Mouse (Mus musculus) stomach, embryonic 15.5 days (tissue): ENCODE measurements around the gene Nxph1. TPM values are rescaled to one million over a fixed set of nuclear protein-coding genes. Genes with fewer than 3 reads are reported as not detected.

Experiments used
- ATAC-seq: fragments of 200-750 bp; cut with Nextera tagmentation; 2 replicates; pipeline ENCODE4 v1.8.0; 2017; ENCODE audit warnings: low read depth, moderate number of reproducible peaks, moderate TSS enrichment; ENCODE audit not compliant: insufficient read depth, low FRiP score
- H3K27ac ChIP-seq: fragments of 300-500 bp; sonication (generic); 2 replicates; pipeline ENCODE4 v1.5.1; 2015; ENCODE audit warnings: mild to moderate bottlenecking, inconsistent platforms
- H3K27me3 ChIP-seq: fragments of 300-500 bp; sonication (generic); replicated peaks from 2 replicates; pipeline ENCODE4 v1.6.1; 2015; ENCODE audit warnings: inconsistent platforms
- H3K36me3 ChIP-seq: fragments of 300-500 bp; sonication (generic); 2 replicates; pipeline ENCODE4 v1.6.1; 2015; ENCODE audit warnings: inconsistent platforms
- H3K4me1 ChIP-seq: fragments of 300-500 bp; sonication (generic); 2 replicates; pipeline ENCODE4 v1.6.1; 2015; ENCODE audit warnings: inconsistent platforms
- H3K4me2 ChIP-seq: fragments of 300-500 bp; sonication (generic); 2 replicates; pipeline ENCODE4 v1.6.1; 2015; ENCODE audit warnings: mild to moderate bottlenecking, inconsistent platforms
- H3K4me3 ChIP-seq: fragments of 300-500 bp; sonication (generic); replicated peaks from 2 replicates; pipeline ENCODE4 v1.5.1; 2015; ENCODE audit warnings: inconsistent platforms
- H3K9ac ChIP-seq: fragments of 300-500 bp; sonication (generic); 2 replicates; pipeline ENCODE4 v1.6.1; 2015; ENCODE audit warnings: inconsistent platforms
- H3K9me3 ChIP-seq: fragments of 300-500 bp; sonication (generic); 2 replicates; pipeline ENCODE4 v1.6.1; 2016; ENCODE audit warnings: inconsistent platforms
- WGBS: fragments of 180-500 bp; shearing (Covaris S2); methylation state at CpG from one replicate; pipeline ENCODE4 v1.1.7; 2015; 5-methylcytosine and 5-hydroxymethylcytosine counted together
- polyA plus RNA-seq: library from polyadenylated mRNA; unstranded; fragments of >200 nt; fragmentation: Nextera tagmentation; extraction: Ambion mirVana; gene quantifications from 2 replicates; pipeline ENCODE4 v1.2.1, GENCODE M21; 2015

Nxph1 gene
- 0.39 and 0.63 TPM in 2 replicates for polyA plus RNA-seq

DNA sequence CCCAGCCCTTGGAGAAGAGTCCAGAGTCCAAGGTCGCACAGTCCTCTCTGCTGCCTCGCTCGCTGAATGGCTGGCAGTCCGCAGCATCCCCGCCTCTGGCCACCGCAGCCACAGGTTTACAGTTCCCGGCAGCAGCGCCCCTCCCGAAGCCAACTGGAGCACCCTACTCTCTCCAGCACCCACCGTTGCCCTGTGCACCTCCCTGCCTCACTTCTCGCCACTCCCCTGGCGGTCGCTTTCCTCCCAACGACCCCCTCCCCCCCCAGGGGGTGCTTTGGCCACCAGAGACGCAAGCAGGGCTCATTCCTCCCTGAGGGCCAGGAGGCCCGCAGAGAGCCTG, at the start of gene Nxph1:
Gene Nxph1 (plus strand): TSS at position 301 of the 340 bp plus-strand sequence.
- 3% methylated on average over 15 of the region's 16 CpGs for WGBS
- peaks cover 60% of the 10 kb centered on the region for H3K27me3 ChIP-seq
- H3K4me2 ChIP-seq: peak within 1 kb of the TSS; percentile 41
- no peak within 1 kb of the TSS for H3K9ac ChIP-seq
- no peaks in the 10 kb centered on the region for H3K36me3 ChIP-seq
- H3K9me3 ChIP-seq: no peaks in the 10 kb centered on the region
- H3K27ac ChIP-seq: no peak within 1 kb of the TSS
- peaks cover 5% of the 10 kb centered on the region for H3K4me1 ChIP-seq
- ATAC-seq: no peak
- peak within 1 kb of the TSS; percentile 24 for H3K4me3 ChIP-seq

DNA sequence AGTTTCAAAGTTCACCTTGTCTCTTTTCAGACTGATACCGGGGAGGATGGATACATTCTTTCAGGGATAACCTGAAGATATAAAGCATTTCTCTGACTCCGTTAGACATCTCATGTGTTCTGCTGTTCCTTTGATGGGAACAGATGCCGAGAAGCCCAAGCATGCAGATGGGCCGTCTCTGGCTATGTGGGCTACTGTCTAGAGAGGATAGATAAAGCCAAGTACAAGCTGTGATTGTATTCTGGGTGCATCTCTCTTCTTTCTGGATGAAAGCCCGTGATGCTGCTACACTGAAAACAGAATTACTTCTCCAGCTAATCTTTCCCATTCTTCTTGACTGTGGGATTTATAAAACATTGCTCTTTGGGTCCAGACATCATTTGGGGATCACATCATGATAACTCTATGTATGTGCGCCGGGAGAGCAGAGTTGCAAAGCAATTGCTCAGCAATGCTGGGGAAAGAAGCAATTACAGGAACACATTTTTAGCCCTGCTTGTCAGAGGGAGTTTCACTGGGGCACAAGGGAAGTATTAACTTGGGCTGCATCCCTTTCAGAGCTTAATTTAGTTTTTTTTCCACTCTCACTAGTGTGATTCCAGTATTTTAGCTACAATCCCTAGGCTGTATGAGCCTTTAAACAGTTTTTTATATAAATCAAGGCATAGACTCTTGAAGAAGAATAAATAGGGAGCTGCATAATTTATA, 48.1 kb upstream of the Nxph1 start:
- H3K36me3 ChIP-seq: no peaks in the 10 kb centered on the region
- H3K27me3 ChIP-seq: no peaks in the 10 kb centered on the region
- H3K9ac ChIP-seq: no peak overlapping the region
- H3K9me3 ChIP-seq: no peaks in the 10 kb centered on the region
- H3K4me3 ChIP-seq: no peak overlapping the region
- 72% methylated on average over 7 of the region's 7 CpGs for WGBS
- H3K4me1 ChIP-seq: no peaks in the 10 kb centered on the region
- no peak overlapping the region for H3K4me2 ChIP-seq
- ATAC-seq: no peak
- H3K27ac ChIP-seq: no peak overlapping the region

DNA sequence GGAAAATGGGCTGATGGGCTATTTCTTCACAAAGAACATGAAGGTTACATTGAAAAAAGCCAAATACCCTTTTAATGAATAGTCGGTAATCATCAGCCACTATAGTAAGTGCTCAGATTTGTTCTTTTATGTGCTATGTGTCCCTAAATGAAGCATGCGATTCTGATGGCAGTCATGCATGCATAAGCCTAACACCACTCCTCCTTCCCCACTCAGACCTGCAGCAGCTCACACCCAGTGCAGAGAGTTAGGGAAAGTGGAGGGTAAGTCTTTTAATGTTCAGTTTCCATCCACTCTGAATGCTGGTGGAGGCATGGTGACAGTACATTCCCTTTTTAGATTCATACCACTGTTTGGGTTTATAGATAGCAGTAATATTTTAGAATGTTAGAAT, 47.5 kb upstream of the Nxph1 start:
- H3K27ac ChIP-seq: no peak overlapping the region
- H3K9me3 ChIP-seq: no peaks in the 10 kb centered on the region
- WGBS: 84% methylated on average over 2 of the region's 2 CpGs
- no peaks in the 10 kb centered on the region for H3K36me3 ChIP-seq
- no peaks in the 10 kb centered on the region for H3K4me1 ChIP-seq
- no peak overlapping the region for H3K4me2 ChIP-seq
- no peak overlapping the region for H3K9ac ChIP-seq
- H3K27me3 ChIP-seq: no peaks in the 10 kb centered on the region
- no peak for ATAC-seq
- H3K4me3 ChIP-seq: no peak overlapping the region

DNA sequence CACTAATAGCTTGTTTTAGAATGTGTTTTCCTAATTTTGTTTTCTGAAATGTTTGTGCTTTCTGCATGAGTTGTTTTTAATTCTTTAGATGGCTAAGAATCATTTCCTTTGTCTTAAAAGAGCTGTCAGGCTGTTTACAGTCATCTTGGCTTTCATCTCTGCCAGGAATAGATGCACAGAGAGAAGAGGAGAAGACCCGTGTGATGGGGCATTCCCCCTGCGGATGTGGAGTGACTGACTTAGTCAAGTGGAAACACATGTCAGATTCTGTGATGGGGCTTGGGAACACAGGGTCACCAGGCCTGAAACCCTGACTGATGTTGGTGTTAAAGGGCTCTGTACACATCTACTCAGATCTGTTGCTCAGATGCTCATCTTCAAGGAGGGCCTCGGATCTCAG, 40.3 kb upstream of the Nxph1 start:
- 76% methylated on average over 3 of the region's 3 CpGs for WGBS
- H3K27ac ChIP-seq: no peak overlapping the region
- H3K27me3 ChIP-seq: no peaks in the 10 kb centered on the region
- H3K9ac ChIP-seq: no peak overlapping the region
- H3K9me3 ChIP-seq: no peaks in the 10 kb centered on the region
- H3K4me2 ChIP-seq: no peak overlapping the region
- H3K4me3 ChIP-seq: no peak overlapping the region
- no peaks in the 10 kb centered on the region for H3K36me3 ChIP-seq
- no peaks in the 10 kb centered on the region for H3K4me1 ChIP-seq
- ATAC-seq: no peak

DNA sequence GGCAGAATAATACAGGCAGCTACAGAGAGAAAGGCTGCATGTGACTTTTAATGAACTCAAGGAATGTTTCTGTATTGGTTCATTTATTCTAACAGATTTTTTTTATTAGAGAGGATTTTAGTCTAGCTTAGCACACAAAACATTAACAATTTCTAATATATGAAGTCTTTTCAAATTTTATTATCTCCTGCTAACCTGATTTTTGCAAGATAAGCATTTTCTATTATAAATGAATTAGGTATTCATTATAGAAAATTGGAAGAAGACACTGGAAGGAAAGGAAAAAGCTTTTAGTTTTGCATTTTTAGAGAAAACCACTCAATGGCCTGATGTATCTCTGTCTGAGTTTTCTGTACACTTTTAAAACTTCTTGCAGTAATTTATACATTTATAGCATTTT, 34.8 kb upstream of the Nxph1 start:
- Histone ChIP-seq H3K27me3 (no peaks in the 10 kb centered on the region), H3K9me3 (no peaks in the 10 kb centered on the region), H3K4me1 (no peaks in the 10 kb centered on the region), H3K4me3 (no peak overlapping the region), H3K9ac (no peak overlapping the region), H3K36me3 (no peaks in the 10 kb centered on the region), H3K27ac (no peak overlapping the region), H3K4me2 (no peak overlapping the region)
- no peak for ATAC-seq

DNA sequence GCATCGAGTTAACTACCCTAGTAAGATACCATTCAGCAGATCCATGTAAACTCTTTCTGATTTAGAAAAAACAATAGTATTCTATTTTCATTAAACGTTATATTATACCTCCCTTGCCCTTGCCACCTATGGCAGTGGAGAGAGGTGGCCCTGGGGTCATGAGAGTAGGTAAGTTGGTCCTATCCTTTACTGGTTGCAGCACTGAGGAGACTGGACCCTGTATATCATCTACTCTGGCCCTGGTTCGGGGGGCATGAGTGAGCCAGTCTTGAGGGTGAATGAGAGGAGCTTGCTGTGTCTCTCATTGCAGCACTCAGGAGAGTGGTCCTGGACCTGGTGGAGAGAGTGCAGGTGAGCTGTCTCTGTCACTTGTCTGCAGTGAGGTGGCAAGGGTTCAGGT, 33.5 kb upstream of the Nxph1 start:
- no peak for ATAC-seq

DNA sequence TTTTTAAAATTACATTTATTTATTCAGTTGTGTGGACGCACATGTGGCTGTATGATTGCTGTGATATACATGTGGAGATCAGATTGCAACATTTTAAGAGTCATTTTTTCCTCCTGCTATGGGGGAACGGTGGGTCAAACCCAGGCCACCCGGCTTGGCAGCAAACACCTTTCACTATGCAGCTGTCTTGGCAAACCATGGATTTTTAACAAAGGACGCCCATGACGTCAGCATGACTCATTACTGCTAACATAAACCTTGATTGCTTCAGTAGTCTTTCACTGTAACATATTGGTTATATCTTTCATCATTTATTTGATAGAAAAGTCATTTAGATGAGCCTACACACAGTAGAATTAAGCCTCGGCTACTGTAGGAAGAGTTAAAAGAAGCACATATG, 23.8 kb upstream of the Nxph1 start:
- 52% methylated on average over 6 of the region's 6 CpGs for WGBS
- H3K9me3 ChIP-seq: no peaks in the 10 kb centered on the region
- H3K4me1 ChIP-seq: no peaks in the 10 kb centered on the region
- H3K9ac ChIP-seq: no peak overlapping the region
- no peak overlapping the region for H3K4me2 ChIP-seq
- ATAC-seq: no peak
- no peak overlapping the region for H3K4me3 ChIP-seq
- H3K27ac ChIP-seq: no peak overlapping the region
- no peaks in the 10 kb centered on the region for H3K36me3 ChIP-seq
- H3K27me3 ChIP-seq: no peaks in the 10 kb centered on the region

More for the DNA sequence above, 33.5 kb upstream of the Nxph1 start:
- no peaks in the 10 kb centered on the region for H3K36me3 ChIP-seq
- no peaks in the 10 kb centered on the region for H3K9me3 ChIP-seq
- H3K27ac ChIP-seq: no peak overlapping the region
- 75% methylated on average over 3 of the region's 3 CpGs for WGBS
- H3K9ac ChIP-seq: no peak overlapping the region
- H3K4me3 ChIP-seq: no peak overlapping the region
- H3K4me1 ChIP-seq: no peaks in the 10 kb centered on the region
- H3K4me2 ChIP-seq: no peak overlapping the region
- no peaks in the 10 kb centered on the region for H3K27me3 ChIP-seq

DNA sequence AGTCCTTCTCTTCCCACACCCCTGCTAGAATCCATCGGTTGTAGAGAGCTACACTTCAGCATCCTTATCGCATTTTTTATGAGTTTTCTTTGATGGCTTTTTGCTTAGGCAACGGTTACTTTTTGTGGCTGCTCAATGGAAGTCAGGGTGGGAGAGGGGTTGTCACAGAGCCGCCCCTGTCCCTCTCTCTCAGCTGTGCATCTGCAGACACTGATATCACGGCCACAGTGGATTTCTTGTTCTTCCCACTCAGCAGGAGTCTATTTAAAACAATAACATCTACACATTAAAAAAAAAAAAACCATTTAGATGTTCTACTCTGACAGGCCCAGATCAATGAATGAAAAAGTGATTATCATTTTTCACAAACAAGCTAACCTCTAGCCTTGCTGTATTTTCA, 13.0 kb upstream of the Nxph1 start:
- no peak for ATAC-seq
- H3K27me3 ChIP-seq: no peaks in the 10 kb centered on the region
- H3K4me2 ChIP-seq: no peak overlapping the region
- no peak overlapping the region for H3K4me3 ChIP-seq
- H3K9me3 ChIP-seq: no peaks in the 10 kb centered on the region
- no peak overlapping the region for H3K27ac ChIP-seq
- H3K4me1 ChIP-seq: no peaks in the 10 kb centered on the region
- H3K36me3 ChIP-seq: no peaks in the 10 kb centered on the region
- 45% methylated on average over 5 of the region's 5 CpGs for whole genome bisulfite sequencing
- H3K9ac ChIP-seq: no peak overlapping the region

DNA sequence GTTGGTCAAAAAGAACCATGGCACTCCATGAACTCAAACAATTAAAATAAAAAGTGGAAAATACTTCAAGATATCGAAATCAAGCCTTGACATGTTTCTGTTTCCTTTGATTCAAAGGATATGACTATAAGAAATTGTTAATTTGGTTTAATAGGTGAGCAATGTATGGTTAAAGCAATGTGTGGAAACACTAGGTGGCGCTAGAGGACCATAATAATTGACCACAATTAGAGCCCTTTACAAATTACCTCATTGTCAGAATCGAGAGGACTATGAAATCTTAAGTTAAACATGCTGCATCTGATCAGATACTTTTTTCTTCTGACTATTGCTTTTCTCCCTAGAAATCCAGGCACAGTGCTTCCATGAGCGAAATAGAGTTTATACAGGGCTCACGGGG, 12.5 kb upstream of the Nxph1 start:
- no peaks in the 10 kb centered on the region for H3K9me3 ChIP-seq
- H3K9ac ChIP-seq: no peak overlapping the region
- WGBS: 11% methylated on average over 5 of the region's 5 CpGs
- H3K4me3 ChIP-seq: no peak overlapping the region
- no peak for ATAC-seq
- peak overlapping the region; percentile 30; the same call in 1 of the 2 replicates for H3K4me2 ChIP-seq
- no peaks in the 10 kb centered on the region for H3K4me1 ChIP-seq
- no peak overlapping the region for H3K27ac ChIP-seq
- no peaks in the 10 kb centered on the region for H3K36me3 ChIP-seq
- no peaks in the 10 kb centered on the region for H3K27me3 ChIP-seq

DNA sequence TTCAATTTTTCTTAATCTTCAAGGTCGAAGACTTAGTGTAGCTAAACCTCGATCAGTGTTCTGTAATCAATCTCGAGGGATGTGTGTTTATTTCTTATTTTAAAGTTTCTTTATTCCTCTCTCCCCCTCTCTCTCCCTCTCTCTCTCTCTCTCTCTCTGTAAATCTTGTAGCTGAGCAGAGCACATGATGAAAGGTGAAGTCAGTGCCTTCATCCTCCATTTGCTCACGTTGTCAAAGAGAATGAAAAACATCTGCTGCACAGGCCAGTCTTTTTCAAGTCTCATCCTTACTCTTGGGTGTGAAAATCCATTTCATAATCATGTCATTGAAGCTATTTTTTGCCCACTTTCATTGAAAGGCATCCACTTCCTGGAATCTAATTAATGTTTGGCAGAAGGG, 12.1 kb upstream of the Nxph1 start:
- peak overlapping the region; percentile 30; the same call in 1 of the 2 replicates for H3K4me2 ChIP-seq

DNA sequence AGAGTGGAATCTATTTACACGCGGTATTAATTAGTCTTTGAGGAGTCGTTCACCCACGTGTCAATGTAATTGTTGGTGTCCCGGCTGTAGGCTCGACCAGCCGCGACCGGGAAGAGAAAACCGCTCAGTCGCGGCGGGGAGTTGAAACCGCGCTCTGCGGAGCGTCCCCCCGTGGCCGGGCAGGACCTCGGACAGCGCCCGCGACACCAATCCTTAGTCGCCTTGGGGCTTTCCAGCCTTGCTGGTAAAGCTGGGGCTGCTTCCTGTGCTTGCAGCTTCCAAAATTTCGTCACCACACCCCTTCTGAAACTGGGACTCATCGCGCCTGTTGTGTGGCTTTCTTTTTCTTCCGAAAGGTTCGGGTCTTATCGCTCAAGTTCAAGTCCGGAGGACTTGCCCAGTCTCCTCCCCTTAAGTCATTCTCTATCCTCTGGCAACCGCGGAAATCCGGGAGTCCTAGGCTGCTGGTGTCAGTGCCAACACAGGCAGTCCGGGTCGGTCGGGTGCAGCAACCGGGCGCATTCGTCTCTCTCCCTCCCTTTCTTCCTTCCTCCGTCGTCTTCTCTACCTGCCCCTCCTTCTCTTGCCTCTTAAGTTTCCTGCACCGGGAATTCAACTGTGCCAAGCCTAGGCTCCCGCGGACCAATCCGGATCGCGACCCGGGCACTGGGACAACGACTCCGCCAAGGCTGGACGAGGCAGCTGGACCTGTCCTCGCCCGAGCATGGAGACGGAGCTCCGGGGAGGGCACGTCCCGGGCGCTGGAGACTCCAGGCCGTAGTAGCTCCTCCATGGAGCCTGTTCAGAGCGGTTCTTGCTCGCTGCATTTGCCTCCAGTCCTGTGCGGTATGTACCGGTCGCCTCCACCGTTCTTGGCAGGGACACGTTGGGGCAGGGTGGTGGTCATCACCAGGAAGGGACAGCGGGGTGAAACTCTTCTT, 510 bp downstream of the Nxph1 start:
- Histone ChIP-seq H3K4me2 (peak overlapping the region; percentile 41), H3K9me3 (no peaks in the 10 kb centered on the region), H3K9ac (no peak overlapping the region), H3K36me3 (no peaks in the 10 kb centered on the region), H3K4me3 (peak overlapping the region; percentile 24), H3K27me3 (peaks cover 64% of the 10 kb centered on the region), H3K27ac (no peak overlapping the region), H3K4me1 (peaks cover 5% of the 10 kb centered on the region)
- 1% methylated on average over 68 of the region's 68 CpGs for WGBS
- no peak for ATAC-seq

More for the DNA sequence above, 12.1 kb upstream of the Nxph1 start:
- Histone ChIP-seq H3K27ac (no peak overlapping the region), H3K4me3 (no peak overlapping the region), H3K36me3 (no peaks in the 10 kb centered on the region), H3K9ac (no peak overlapping the region), H3K4me1 (no peaks in the 10 kb centered on the region), H3K9me3 (no peaks in the 10 kb centered on the region), H3K27me3 (no peaks in the 10 kb centered on the region)
- no peak for ATAC-seq
- WGBS: 14% methylated on average over 4 of the region's 4 CpGs

DNA sequence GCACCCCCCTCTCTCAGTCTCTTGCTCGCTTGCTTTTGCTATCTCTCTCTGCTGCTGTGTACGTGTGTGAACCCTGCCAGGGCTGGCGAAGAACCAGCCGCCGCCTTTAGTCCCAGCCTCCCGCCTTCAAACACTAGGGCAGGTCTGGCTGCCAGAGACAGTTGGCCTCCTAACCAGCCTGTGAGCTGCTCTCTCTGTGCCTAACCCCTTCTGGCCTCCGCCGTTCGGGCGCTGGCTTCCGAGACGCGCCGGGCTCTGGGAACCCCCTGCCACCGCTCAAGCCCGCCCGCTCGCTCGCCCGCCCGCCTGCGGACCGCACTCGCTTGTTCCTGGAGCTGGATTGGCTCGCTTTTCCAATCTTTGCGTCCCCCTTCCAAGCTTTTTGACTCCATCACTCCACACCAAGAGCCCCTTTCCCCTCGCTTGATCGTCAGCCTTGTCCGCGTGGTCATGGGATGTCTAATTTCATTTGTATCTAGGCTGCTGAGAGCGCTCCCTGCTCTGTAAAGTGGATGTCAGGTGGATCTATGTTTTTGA, 1.5 kb downstream of the Nxph1 start:
- peak overlapping the region; percentile 12 for H3K4me3 ChIP-seq
- 2% methylated on average over 31 of the region's 31 CpGs for WGBS

More for the DNA sequence above, 1.5 kb downstream of the Nxph1 start:
- Histone ChIP-seq H3K4me2 (peak overlapping the region; percentile 41), H3K27ac (no peak overlapping the region), H3K9ac (no peak overlapping the region), H3K36me3 (no peaks in the 10 kb centered on the region), H3K27me3 (peaks cover 73% of the 10 kb centered on the region), H3K4me1 (peaks cover 5% of the 10 kb centered on the region), H3K9me3 (no peaks in the 10 kb centered on the region)
- ATAC-seq: peak; percentile 58; the same call in 1 of the 2 replicates
